Mouse (Mus musculus) colon, adult 2 months (tissue): ENCODE data around the gene Ankrd34a. TPM values are rescaled to one million over a fixed set of nuclear protein-coding genes. Genes with fewer than 3 reads are reported as not detected.

ENCODE experiments used
- polyA plus RNA-seq: library from polyadenylated mRNA; depleted of rRNA; stranded (reverse); fragments of >200 nt; gene quantifications from 2 replicates; pipeline ENCODE4 v1.2.3, GENCODE M21; 2012; rRNA removed

Ankrd34a gene
- 1.2 and 1.3 TPM in 2 replicates for polyA plus RNA-seq

GRCm38 (mm10) chr3:96596228-96596707 is at the start of gene Ankrd34a:
Gene Ankrd34a (plus strand): TSS chr3:96596636.

GRCm38 (mm10) chr3:96557694-96558093 is 38.7 kb upstream of the Ankrd34a start, which contains the start of gene Txnip:
Gene Txnip (plus strand): TSS chr3:96557957.

GRCm38 (mm10) chr3:96576690-96577541 is 19.5 kb upstream of the Ankrd34a start, which contains the start of gene Gm16253:
Gene Gm16253 (plus strand): TSS chr3:96576984.

GRCm38 (mm10) chr3:96593790-96594560 is 2.5 kb upstream of the Ankrd34a start, which contains the start of gene Polr3gl:
Gene Polr3gl (minus strand): TSS chr3:96594181.

GRCm38 (mm10) chr3:96600639-96601250 is 4.3 kb downstream of the Ankrd34a start, which contains the start of gene Lix1l:
Gene Lix1l (plus strand): TSS chr3:96601149.

GRCm38 (mm10) chr3:96629729-96630600 is 33.5 kb downstream of the Ankrd34a start, which contains the start of gene Rbm8a:
Gene Rbm8a (plus strand): TSS chr3:96629933.

GRCm38 (mm10) chr3:96634928-96635879 is 38.8 kb downstream of the Ankrd34a start, which contains the start of the genes Pex11b and Gm42957:
Gene Pex11b (plus strand): TSS chr3:96635376.
Gene Gm42957 (plus strand): TSS chr3:96635474.

GRCm38 (mm10) chr3:96645018-96645649 is 48.7 kb downstream of the Ankrd34a start, which contains the start of gene Itga10:
Gene Itga10 (plus strand): TSS chr3:96645584.

Other genes with a start within 250 kb of the Ankrd34a start
- 0.10 and 0.34 TPM in 2 replicates for gene BC107364, start 144.3 kb upstream of the Ankrd34a start, polyA plus RNA-seq
- 0.07 TPM in 1 of 2 replicates, not detected in the other for gene Hfe2, start 71.5 kb upstream of the Ankrd34a start, polyA plus RNA-seq
- gene Txnip, start 38.7 kb upstream of the Ankrd34a start, polyA plus RNA-seq = 769 and 795 TPM in 2 replicates
- not detected in 2 replicates for gene Gm16253, start 19.7 kb upstream of the Ankrd34a start, polyA plus RNA-seq
- 9.1 and 11.7 TPM in 2 replicates for gene Polr3gl, start 2.5 kb upstream of the Ankrd34a start, polyA plus RNA-seq
- 7.5 and 10.4 TPM in 2 replicates for gene Lix1l, start 4.5 kb downstream of the Ankrd34a start, polyA plus RNA-seq
- 2.7 and 4.0 TPM in 2 replicates for gene Rbm8a, start 33.3 kb downstream of the Ankrd34a start, polyA plus RNA-seq
- 18.8 and 27.0 TPM in 2 replicates for gene Pex11b, start 38.7 kb downstream of the Ankrd34a start, polyA plus RNA-seq
- 0.05 TPM in 1 of 2 replicates, not detected in the other for gene Gm42957, start 38.8 kb downstream of the Ankrd34a start, polyA plus RNA-seq
- gene Itga10, start 48.9 kb downstream of the Ankrd34a start, polyA plus RNA-seq = 1.1 TPM in 2 replicates
- gene Ankrd35, start 73.5 kb downstream of the Ankrd34a start, polyA plus RNA-seq = 1.4 and 1.9 TPM in 2 replicates
- 30.6 and 41.0 TPM in 2 replicates for gene Pias3, start 99.7 kb downstream of the Ankrd34a start, polyA plus RNA-seq
- 3.1 and 4.0 TPM in 2 replicates for gene Nudt17, start 111.9 kb downstream of the Ankrd34a start, polyA plus RNA-seq
- gene Polr3c, start 131.0 kb downstream of the Ankrd34a start, polyA plus RNA-seq = 28.4 and 31.5 TPM in 2 replicates
- 12.9 and 14.1 TPM in 2 replicates for gene Rnf115, start 131.0 kb downstream of the Ankrd34a start, polyA plus RNA-seq
- 0.07 TPM in 1 of 2 replicates, not detected in the other for gene Pdzk1, start 232.6 kb downstream of the Ankrd34a start, polyA plus RNA-seq
- gene Cd160, start 232.7 kb downstream of the Ankrd34a start, polyA plus RNA-seq = 0.30 and 0.44 TPM in 2 replicates